Comparison of ENCODE assay signal across 27 mouse cellular contexts in the genomic region with DNA sequence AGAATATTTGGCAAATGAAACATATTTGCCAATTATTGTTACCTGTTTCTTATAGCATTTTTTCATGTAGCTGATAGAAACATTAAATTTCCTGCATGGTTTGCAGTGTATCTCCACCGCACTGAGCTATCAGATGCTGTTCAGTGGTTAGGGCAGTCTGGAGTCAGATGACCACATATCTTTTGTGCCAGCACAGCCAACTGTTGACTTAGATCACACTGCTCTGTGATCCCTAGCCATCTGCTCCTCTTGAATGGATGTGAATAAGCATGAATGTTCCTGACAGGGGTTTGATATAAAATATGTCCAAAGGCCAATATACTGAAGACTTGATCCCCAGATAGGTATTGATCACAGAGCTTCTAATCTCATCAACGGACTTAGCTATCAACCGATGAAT. TPM values are rescaled to one million over a fixed set of nuclear protein-coding genes. Genes with fewer than 3 reads are reported as not detected.
DNase-seq lines count a peak whose midpoint lies in the region; TF ChIP-seq lines count a peak whose summit lies in the region.
"Had no signal": no experiment of that assay in that cellular context is flagged by ENCODE, and none has a peak within 500 bp of the region (broad histone marks: within the 10 kb centered on the region; RNA-seq: fewer than 3 reads in every experiment).

No protein-coding gene starts in this region.

- H3K36me3 ChIP-seq in heart, embryonic 10.5 days: no peaks in the 10 kb centered on the region
- H3K36me3 ChIP-seq in CH12.LX (replicated peaks in 1 of 2; ENCODE audit: control insufficient read depth in 1 of 2, insufficient read depth in 1 of 2, low read length in 1 of 2): no peaks in the 10 kb centered on the region
- H3K36me3 ChIP-seq: embryonic facial prominence, embryonic 13.5 days; embryonic facial prominence, embryonic 15.5 days; forebrain, embryonic 10.5 days; forebrain, embryonic 12.5 days had no signal

- TF ChIP-seq EP300 in CH12.LX (IDR thresholded peaks at IDR 0.05; ENCODE audit: low read length): no peak

- H3K4me1 ChIP-seq in heart, embryonic 10.5 days: peaks cover 16% of the 10 kb centered on the region
- peaks cover 16 to 47% of the 10 kb centered on the region in 2 experiments for H3K4me1 ChIP-seq in CH12.LX (ENCODE audit: control insufficient read depth in 1 of 2, insufficient read depth in 2 of 2)
- H3K4me1 ChIP-seq: embryonic facial prominence, embryonic 13.5 days; embryonic facial prominence, embryonic 15.5 days; forebrain, embryonic 10.5 days; forebrain, embryonic 12.5 days had no signal

- no peaks in the 10 kb centered on the region for H3K79me2 ChIP-seq in CH12.LX (replicated peaks; ENCODE audit: control insufficient read depth, extremely low read depth, insufficient read depth, poor library complexity, severe bottlenecking)

- TF ChIP-seq RAD21 in CH12.LX (IDR thresholded peaks at IDR 0.05; ENCODE audit: low read depth, low read length): no peak

- no peak for TF ChIP-seq POLR2A in CH12.LX (IDR thresholded peaks at IDR 0.05; ENCODE audit: low read depth, low read length)

- intact Hi-C loops in left cerebral cortex, postnatal 4 days (cut with DNase I): no loop called here

- TF ChIP-seq CTCF in CH12.LX (conservative IDR thresholded peaks at IDR 0.05 in 1 of 2, IDR thresholded peaks at IDR 0.05 in 1 of 2; ENCODE audit: low read depth in 2 of 2, low read length in 2 of 2): no peak

- H3K9me3 ChIP-seq in heart, embryonic 10.5 days: no peaks in the 10 kb centered on the region
- H3K9me3 ChIP-seq in CH12.LX (replicated peaks; ENCODE audit: low read length): peaks cover 4% of the 10 kb centered on the region
- H3K9me3 ChIP-seq: embryonic facial prominence, embryonic 13.5 days; embryonic facial prominence, embryonic 15.5 days; forebrain, embryonic 10.5 days; forebrain, embryonic 12.5 days had no signal

- DNase-seq in cerebellum, postnatal 10 days: peak; percentile 81
- no peak for DNase-seq in cerebellum, adult 18-20 months
- peak; percentile 25 for DNase-seq in heart, embryonic 10.5 days (ENCODE audit: low spot score)
- no peak for DNase-seq in heart, adult 9 months (ENCODE audit: low spot score in 2 of 2)
- DNase-seq in left cerebral cortex, postnatal 4 days: peak; percentile 47
- DNase-seq in left cerebral cortex, adult 9 months (ENCODE audit: low spot score in 2 of 2): no peak
- DNase-seq in CH12.LX (ENCODE audit: extremely low read depth): no peak
- DNase-seq in yolk sac, embryonic 10.5 days (ENCODE audit: low spot score): no peak
- DNase-seq: adrenal gland, adult 2 months; adrenal gland, postnatal 10 days; adrenal gland, postnatal 25 days; B cell, adult 2 months; cerebellum, adult 11 months; cerebellum, adult 2 months; cerebellum, adult 9-10 months; cerebellum, postnatal 25 days; embryo, embryonic 11 days had no signal

- in situ Hi-C loops in CH12.LX (cut with MboI; ENCODE audit: low pct_ligation_motif_present, low pct_unique_long_range_greater_than_20kb, low sequenced_read_pairs): loop anchor here (5.0 kb wide), 1 partner anchor 111 kb away; no protein-coding TSS in a partner anchor

- no peak overlapping the region for H3K27ac ChIP-seq in heart, embryonic 10.5 days
- H3K27ac ChIP-seq in CH12.LX (ENCODE audit: insufficient read depth, low read depth): peak overlapping the region; percentile 82
- H3K27ac ChIP-seq: embryonic facial prominence, embryonic 13.5 days; embryonic facial prominence, embryonic 15.5 days; forebrain, embryonic 10.5 days; forebrain, embryonic 12.5 days had no signal

- H3K27me3 ChIP-seq in heart, embryonic 10.5 days (ENCODE audit: insufficient read depth, poor library complexity, severe bottlenecking): 0 out of 2 replicates have a peak, but pooled peaks cover 25% of the 10 kb centered on the region
- H3K27me3 ChIP-seq in CH12.LX (replicated peaks): no peaks in the 10 kb centered on the region

- no peak overlapping the region; the same call in 1 of the 2 replicates for H3K4me2 ChIP-seq in CH12.LX (ENCODE audit: insufficient read depth, low read depth, poor library complexity, severe bottlenecking)
- H3K4me2 ChIP-seq: embryonic facial prominence, embryonic 13.5 days; embryonic facial prominence, embryonic 15.5 days; forebrain, embryonic 12.5 days had no signal

- 94% methylated on average over 3 of the region's 3 CpGs for WGBS in heart, embryonic 10.5 days

- no peak overlapping the region for H3K9ac ChIP-seq in CH12.LX (ENCODE audit: insufficient read depth, low read depth)
- H3K9ac ChIP-seq: embryonic facial prominence, embryonic 13.5 days; embryonic facial prominence, embryonic 15.5 days; forebrain, embryonic 12.5 days had no signal

- H3K4me3 ChIP-seq in heart, embryonic 10.5 days: no peak overlapping the region
- no peak overlapping the region for H3K4me3 ChIP-seq in CH12.LX (replicated peaks in 1 of 3; ENCODE audit: low read depth in 2 of 3, low read length in 2 of 3, poor library complexity in 1 of 3)
- H3K4me3 ChIP-seq: embryonic facial prominence, embryonic 13.5 days; embryonic facial prominence, embryonic 15.5 days; erythroblast, embryonic 14.5 days; forebrain, embryonic 10.5 days; forebrain, embryonic 12.5 days had no signal

- dilution Hi-C loops in CH12.LX (cut with MboI; ENCODE audit: extremely low pct_ligation_motif_present, extremely low pct_unique_long_range_greater_than_20kb, low sequenced_read_pairs): no loop called here

TF ChIP-seq in CH12.LX, 34 proteins besides CTCF, POLR2A, EP300 and RAD21:
- TF ChIP-seq CHD2 (IDR thresholded peaks at IDR 0.05; ENCODE audit: low read length) (0 out of 2 replicates have a peak, but pooled peaks have one; percentile 16), MEF2A (IDR thresholded peaks at IDR 0.05; ENCODE audit: borderline replicate concordance, low read depth, low read length) (no peak)

RNA-seq across cellular contexts. Expression of gene 4930447C04Rik, which starts 17.9 kb away (rescaled TPM):
- 4.3 and 4.8 TPM in 2 replicates for polyA plus RNA-seq in heart, embryonic 10.5 days (2016; fragmentation: Nextera tagmentation; extraction: Ambion mirVana)
- total RNA-seq in left cerebral cortex, postnatal 4 days (2021): 1 to 10 TPM; 5.8 to 7.8 TPM
- 0.55 and 0.89 TPM in 2 replicates for total RNA-seq in CH12.LX (2012; rRNA removed)
- 0.52 and 0.74 TPM in 2 replicates for total RNA-seq in CH12.LX (2014; rRNA removed)
- polyA plus RNA-seq in CH12.LX (2012; ENCODE audit: insufficient read length, low read depth): 0.74 and 0.85 TPM in 2 replicates
- total RNA-seq: MEL had no signal
- polyA plus RNA-seq: adrenal gland, adult 2 months; erythroblast, embryonic 14.5 days had no signal

RNA-seq across cellular contexts. Expression of gene Six6, which starts 18.8 kb away (rescaled TPM):
- not detected in 2 replicates for polyA plus RNA-seq in heart, embryonic 10.5 days (2016; fragmentation: Nextera tagmentation; extraction: Ambion mirVana)
- under 1 TPM in 1 of 2 experiments, not detected in 1; 0.10 TPM for total RNA-seq in left cerebral cortex, postnatal 4 days (2021)
- total RNA-seq in CH12.LX (2012; rRNA removed) (0.04 and 0.13 TPM in 2 replicates), CH12.LX (2014; rRNA removed) (not detected in 2 replicates)
- polyA plus RNA-seq in CH12.LX (2012; ENCODE audit: insufficient read length, low read depth): 0.61 and 0.87 TPM in 2 replicates
- total RNA-seq: adrenal gland, adult 2 months; adrenal gland, postnatal 10 days; adrenal gland, postnatal 25 days; adrenal gland, postnatal 4 days; common myeloid progenitor, adult 5-6 weeks; ES-E14; MEL had no signal
- polyA plus RNA-seq: adrenal gland, adult 2 months; CD4-positive, CD25-positive, alpha-beta regulatory T cell, adult 4 months; cerebellum, adult 2 months; embryonic facial prominence, embryonic 13.5 days; erythroblast, embryonic 14.5 days had no signal

Comparison
In these comparisons a context has a peak if more than half of its experiments do, and no peak if none do; other contexts are left out.
1. DNase-seq: peak in cerebellum, postnatal 10 days (2 of 2), heart, embryonic 10.5 days (single experiment) and left cerebral cortex, postnatal 4 days (single experiment); none in cerebellum, adult 18-20 months (0 of 2), heart, adult 9 months (0 of 2), left cerebral cortex, adult 9 months (0 of 2), CH12.LX (single experiment) and yolk sac, embryonic 10.5 days (single experiment).